Mouse (Mus musculus) heart, embryonic 12.5 days (tissue): Measurements from ENCODE around the gene Aunip. TPM values are rescaled to one million over a fixed set of nuclear protein-coding genes. Genes with fewer than 3 reads are reported as not detected.

Experiments used
- ATAC-seq: fragments of 200-750 bp; cut with Nextera tagmentation; 2 replicates; pipeline ENCODE4 v1.8.0; 2017; ENCODE audit warnings: moderate TSS enrichment, moderate library complexity; ENCODE audit not compliant: insufficient number of reproducible peaks, low FRiP score
- H3K27ac ChIP-seq: fragments of 300-500 bp; sonication (generic); 2 replicates; pipeline ENCODE4 v1.5.1; 2016; ENCODE audit warnings: mild to moderate bottlenecking, moderate library complexity; ENCODE audit not compliant: poor library complexity, severe bottlenecking
- H3K27me3 ChIP-seq: fragments of 300-500 bp; sonication (generic); replicated peaks from 2 replicates; pipeline ENCODE4 v1.6.1; 2016; ENCODE audit warnings: mild to moderate bottlenecking, moderate library complexity
- H3K36me3 ChIP-seq: fragments of 300-500 bp; sonication (generic); 2 replicates; pipeline ENCODE4 v1.6.1; 2016; ENCODE audit warnings: mild to moderate bottlenecking, moderate library complexity
- H3K4me1 ChIP-seq: fragments of 300-500 bp; sonication (generic); replicated peaks from 2 replicates; pipeline ENCODE4 v1.6.1; 2016; ENCODE audit warnings: mild to moderate bottlenecking
- H3K4me2 ChIP-seq: fragments of 300-500 bp; sonication (generic); 2 replicates; pipeline ENCODE4 v1.6.1; 2016; ENCODE audit warnings: mild to moderate bottlenecking, moderate library complexity
- H3K4me3 ChIP-seq: fragments of 300-500 bp; sonication (generic); 2 replicates; pipeline ENCODE4 v1.5.1; 2016; ENCODE audit warnings: mild to moderate bottlenecking
- H3K9ac ChIP-seq: fragments of 300-500 bp; sonication (generic); 2 replicates; pipeline ENCODE4 v1.6.1; 2016; ENCODE audit warnings: mild to moderate bottlenecking, moderate library complexity
- H3K9me3 ChIP-seq: fragments of 300-500 bp; sonication (generic); replicated peaks from 2 replicates; pipeline ENCODE4 v1.6.1; 2016; ENCODE audit warnings: mild to moderate bottlenecking, moderate library complexity
- WGBS: fragments of 180-500 bp; shearing (Covaris S2); methylation state at CpG from one replicate; pipeline ENCODE4 v1.1.7; 2016; 5-methylcytosine and 5-hydroxymethylcytosine counted together
- microRNA-seq: library from miRNA; unstranded; fragments of <30 nt; microRNA quantifications from one replicate; pipeline ENCODE4, GENCODE M21; 2017
- polyA plus RNA-seq: library from polyadenylated mRNA; unstranded; fragments of >200 nt; fragmentation: Nextera tagmentation; extraction: Ambion mirVana; gene quantifications from 2 replicates; pipeline ENCODE4 v1.2.1, GENCODE M21; 2016

Aunip gene
- polyA plus RNA-seq, 1 experiment from 2014 or later: 12.0 TPM

DNA sequence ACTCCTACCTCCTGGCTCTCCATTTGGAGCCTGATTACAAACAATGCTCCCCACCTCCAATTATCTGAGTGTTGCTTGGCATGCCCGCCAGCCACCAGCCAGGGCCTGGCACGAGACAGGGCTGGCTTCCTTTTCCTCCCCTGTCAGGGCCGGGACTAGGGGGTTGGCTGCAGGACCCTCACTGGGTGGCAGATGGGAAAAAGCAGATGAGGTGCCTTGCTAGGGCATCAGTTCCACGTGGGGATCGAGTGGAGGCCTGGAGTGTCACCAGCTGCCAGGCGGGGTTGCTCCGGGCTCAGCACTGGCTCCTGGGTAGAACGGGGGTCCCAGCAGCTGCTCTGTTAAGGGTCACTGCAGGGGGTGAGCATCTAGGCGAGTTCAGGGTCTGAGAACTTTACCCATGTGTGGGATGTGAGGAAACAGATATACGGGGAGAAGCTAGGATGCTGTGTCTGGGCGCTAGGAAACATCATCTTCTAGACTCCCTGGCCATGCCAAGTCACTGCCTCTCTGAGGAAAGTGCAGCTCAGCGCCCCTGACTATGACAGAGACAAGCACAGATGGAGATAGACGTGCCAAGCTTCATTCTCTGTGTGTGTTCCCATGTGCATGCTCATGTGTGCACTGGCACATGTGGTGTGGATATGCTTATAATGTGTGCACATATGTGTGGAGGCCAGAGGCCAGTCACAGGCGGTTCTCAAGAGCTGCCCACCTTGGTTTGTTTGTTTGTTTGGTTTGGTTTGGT, 60.1 kb downstream of the Aunip start:
- Histone ChIP-seq H3K27ac (no peak overlapping the region), H3K27me3 (no peaks in the 10 kb centered on the region), H3K9me3 (no peaks in the 10 kb centered on the region), H3K9ac (no peak overlapping the region), H3K4me3 (no peak overlapping the region), H3K4me2 (no peak overlapping the region), H3K4me1 (0 out of 2 replicates have a peak, but pooled peaks cover 5% of the 10 kb centered on the region), H3K36me3 (peaks cover 68% of the 10 kb centered on the region)
- 77% methylated on average over 14 of the region's 14 CpGs for WGBS
- ATAC-seq: no peak

DNA sequence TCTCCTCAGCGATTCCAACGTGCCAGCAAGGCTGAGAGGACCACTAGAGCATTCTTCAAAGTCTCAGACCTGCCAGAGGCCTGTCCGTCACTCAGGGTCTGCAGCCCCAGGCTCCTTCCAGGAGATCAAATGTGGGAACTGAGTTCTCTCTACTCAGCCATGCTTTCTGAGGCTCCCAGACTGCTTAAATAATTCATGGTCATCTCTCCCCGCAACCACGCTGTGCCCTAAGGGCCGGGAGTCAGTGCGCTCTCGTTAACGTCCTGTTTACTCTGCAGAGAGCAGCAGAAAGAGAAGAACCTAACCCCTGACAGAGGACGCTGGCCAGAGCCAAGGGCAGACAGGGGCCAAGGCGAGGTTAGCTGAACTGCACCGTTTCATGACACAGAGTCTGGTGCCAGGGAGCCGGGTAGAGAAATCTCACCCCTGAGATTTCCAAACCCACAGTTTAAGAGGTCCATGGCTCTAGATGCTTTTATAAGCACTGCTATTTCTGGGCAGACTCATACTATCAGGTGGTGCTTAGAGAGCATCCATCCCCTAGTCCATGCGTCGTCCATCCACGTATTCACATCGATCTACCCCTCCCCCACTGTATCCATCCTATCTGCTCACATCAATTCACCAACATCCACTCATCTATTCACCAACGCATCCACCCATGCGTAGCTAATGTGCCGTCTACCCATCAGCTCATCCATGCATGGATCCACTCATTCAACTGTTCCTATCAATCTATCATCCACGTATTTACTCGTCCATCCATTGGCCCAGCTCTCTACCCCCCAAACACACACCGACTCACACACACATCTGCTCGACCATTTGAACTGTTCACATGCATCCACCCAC, 61.9 kb downstream of the Aunip start:
- H3K9ac ChIP-seq: no peak overlapping the region
- H3K9me3 ChIP-seq: no peaks in the 10 kb centered on the region
- H3K4me2 ChIP-seq: no peak overlapping the region
- H3K27ac ChIP-seq: no peak overlapping the region
- H3K4me1 ChIP-seq: 0 out of 2 replicates have a peak, but pooled peaks cover 6% of the 10 kb centered on the region
- no peak for ATAC-seq
- H3K27me3 ChIP-seq: no peaks in the 10 kb centered on the region
- peaks cover 57% of the 10 kb centered on the region for H3K36me3 ChIP-seq
- 84% methylated on average over 24 of the region's 24 CpGs for WGBS
- no peak overlapping the region for H3K4me3 ChIP-seq

Small RNA genes within 50 kb of the gene (microRNA-seq; reads per million reads assigned to microRNA genes)
- gene Gm23634 (0.94 reads per million), gene Mir6403 (not detected)

Other genes with a start within 250 kb of the Aunip start
- gene Pdik1l, start 223.1 kb upstream of the Aunip start, polyA plus RNA-seq: 14.9 and 18.1 TPM in 2 replicates
- gene Trim63, start 195.9 kb upstream of the Aunip start, polyA plus RNA-seq: 90.7 and 93.9 TPM in 2 replicates
- gene Slc30a2, start 167.8 kb upstream of the Aunip start, polyA plus RNA-seq: 0.42 and 0.44 TPM in 2 replicates
- 3.1 TPM in 2 replicates for gene Extl1, start 127.1 kb upstream of the Aunip start, polyA plus RNA-seq
- 10.1 and 10.7 TPM in 2 replicates for gene Pafah2, start 114.7 kb upstream of the Aunip start, polyA plus RNA-seq
- gene Stmn1, start 42.7 kb upstream of the Aunip start, polyA plus RNA-seq: 924 and 950 TPM in 2 replicates
- 12.3 and 12.9 TPM in 2 replicates for gene Paqr7, start 14.3 kb upstream of the Aunip start, polyA plus RNA-seq
- 151 and 156 TPM in 2 replicates for gene Mtfr1l, start 24.4 kb downstream of the Aunip start, polyA plus RNA-seq
- gene Selenon, start 41.2 kb downstream of the Aunip start, polyA plus RNA-seq: 31.7 and 31.9 TPM in 2 replicates
- gene Man1c1, start 193.3 kb downstream of the Aunip start, polyA plus RNA-seq: 11.6 and 12.2 TPM in 2 replicates